Mouse (Mus musculus): ENCODE data around the gene Sept11.
A peak's percentile ranks its signal among the peaks of the same experiment; 100 is the strongest.

Sept11 gene

GRCm38 (mm10) chr5:93127722-93128121 lies 34.5 kb downstream of the Sept11 start:
- no peak for DNase-seq

- DNase-seq = no peak
Observed at GRCm38 (mm10) chr5:93128765-93129164, 35.5 kb downstream of the Sept11 start.

GRCm38 (mm10) chr5:93129953-93130352 lies 36.7 kb downstream of the Sept11 start:
- no peak for DNase-seq

DNA sequence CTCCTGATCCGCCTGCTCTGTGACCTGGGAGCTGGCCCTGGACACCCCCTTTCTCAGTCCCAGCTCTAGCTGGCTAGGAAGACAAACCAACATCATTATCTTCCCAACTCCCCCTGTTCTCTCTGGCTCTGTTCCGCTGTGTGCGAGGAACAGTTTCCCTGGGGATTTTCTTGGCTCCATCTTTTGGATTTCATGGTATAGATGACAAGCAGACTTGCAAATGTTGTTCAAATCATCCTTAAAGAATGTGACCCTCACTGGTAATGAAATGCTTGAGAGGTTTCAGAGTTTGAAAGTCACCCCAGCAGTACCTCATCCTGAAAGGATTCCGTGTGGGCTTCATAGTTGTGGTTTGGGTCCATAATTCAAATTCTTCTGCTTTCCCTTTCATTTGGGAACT lies 38.2 kb downstream of the Sept11 start:
- no peak for DNase-seq

GRCm38 (mm10) chr5:93133445-93134244 lies 40.4 kb downstream of the Sept11 start:
- DNase-seq = no peak

- no peak for DNase-seq
Observed at GRCm38 (mm10) chr5:93135368-93136107, 42.3 kb downstream of the Sept11 start.

GRCm38 (mm10) chr5:93136956-93137586 lies 43.8 kb downstream of the Sept11 start:
- no peak for DNase-seq

GRCm38 (mm10) chr5:93139350-93139749 lies 46.1 kb downstream of the Sept11 start:
- no peak for DNase-seq

- DNase-seq = peak; percentile 83 to 85
Observed at GRCm38 (mm10) chr5:93140747-93141146, 47.5 kb downstream of the Sept11 start.

DNA sequence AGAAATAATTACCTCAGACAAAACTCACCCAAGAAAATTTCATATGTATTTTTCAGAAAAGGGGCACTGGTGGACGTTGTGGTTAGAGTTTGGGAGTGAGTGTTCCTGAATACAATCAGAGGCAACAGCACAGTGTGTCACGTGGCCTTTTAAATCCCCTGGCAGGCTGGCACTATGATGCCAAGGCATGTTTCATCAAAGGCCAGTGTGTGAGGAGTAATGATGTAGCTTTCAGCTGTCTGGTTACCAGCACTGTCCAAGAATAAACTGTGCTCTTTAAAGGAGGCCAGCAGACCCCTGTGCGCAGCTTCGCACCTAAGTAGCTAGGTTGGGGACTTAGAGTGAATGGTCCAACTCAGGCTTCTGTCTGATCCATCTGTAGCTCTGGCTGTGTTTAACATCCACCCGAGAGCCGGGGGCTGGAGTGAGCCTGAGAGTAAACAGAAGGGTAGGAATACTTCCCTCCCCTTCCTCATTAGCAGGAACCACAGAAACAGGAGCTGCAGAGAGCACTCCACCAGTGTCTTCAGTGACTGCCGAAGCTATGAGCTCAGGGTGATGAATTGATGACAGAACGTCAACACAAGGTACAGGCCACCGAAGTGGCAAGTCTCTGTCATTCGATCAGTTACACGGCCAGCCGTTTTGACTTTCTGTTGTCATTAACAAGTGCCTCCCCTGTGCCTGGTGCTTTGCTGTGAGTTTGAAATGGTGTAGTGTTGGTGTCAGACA lies 50.3 kb downstream of the Sept11 start:
- DNase-seq = peak in 1 of 2 experiments; percentile 31

GRCm38 (mm10) chr5:93144874-93145273 lies 51.6 kb downstream of the Sept11 start:
- peak in 1 of 2 experiments; percentile 30 for DNase-seq

GRCm38 (mm10) chr5:93145504-93145903 lies 52.3 kb downstream of the Sept11 start:
- no peak for DNase-seq

DNA sequence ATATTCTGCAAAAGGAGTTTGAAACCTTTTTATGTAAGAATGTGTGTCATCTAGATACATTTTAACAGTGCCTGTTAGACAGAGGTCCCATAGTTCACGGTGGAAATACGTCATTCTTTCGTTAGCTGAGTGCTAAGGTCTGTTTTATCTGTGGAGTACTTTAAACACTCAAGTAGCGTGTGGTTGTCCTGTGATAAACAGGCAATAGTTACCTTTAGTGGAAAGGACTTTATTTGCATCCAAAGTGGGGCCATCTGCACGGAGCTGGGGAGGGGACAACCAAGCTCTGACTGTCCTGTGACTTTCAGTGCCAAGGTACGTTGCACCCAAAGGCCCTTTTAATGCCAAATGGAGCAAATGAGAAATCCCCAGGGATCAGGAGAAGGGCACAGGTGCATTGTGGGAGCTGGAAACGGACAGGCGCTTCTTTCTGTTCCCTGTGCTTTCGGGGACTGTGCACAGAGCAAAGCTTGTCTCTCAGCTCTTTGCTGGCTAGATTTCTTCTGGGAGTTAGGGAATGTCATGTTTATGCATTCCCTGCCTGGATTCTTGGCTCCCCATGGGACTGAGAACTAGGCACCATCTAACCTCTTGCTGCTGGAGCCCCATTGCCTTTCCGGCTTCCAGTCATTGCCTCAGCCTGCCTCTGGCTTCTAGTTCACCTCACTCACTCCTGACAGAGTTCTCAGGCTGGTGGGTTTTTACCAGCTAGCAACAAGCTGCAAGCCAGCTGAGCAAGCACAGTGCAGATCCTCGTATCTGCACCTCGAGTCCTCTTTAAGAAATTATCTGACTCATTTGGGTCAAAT lies 56.9 kb downstream of the Sept11 start:
- no peak for DNase-seq

DNA sequence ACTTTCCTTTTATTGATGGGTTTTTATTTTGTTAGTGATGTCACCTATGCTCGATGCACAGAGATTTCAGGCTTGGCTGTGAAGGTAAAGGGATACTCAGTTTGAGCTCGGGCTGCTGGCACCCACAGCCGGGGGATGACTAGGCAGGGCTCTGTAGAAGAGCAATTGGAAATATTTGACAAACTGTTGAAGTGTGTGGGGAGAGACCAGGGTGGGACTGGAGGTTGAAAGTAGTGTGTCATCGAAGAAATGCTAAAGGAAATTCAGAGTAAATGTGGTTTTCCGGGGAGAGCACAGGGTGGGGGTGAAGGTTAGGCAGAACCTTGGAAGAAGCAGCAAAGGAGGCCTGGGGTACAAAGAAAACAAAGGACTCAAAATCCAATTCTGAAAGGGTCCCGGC lies 58.7 kb downstream of the Sept11 start:
- DNase-seq = no peak

- no peak for DNase-seq
Observed at GRCm38 (mm10) chr5:93152451-93152850, 59.2 kb downstream of the Sept11 start.

GRCm38 (mm10) chr5:93154401-93154800 lies 61.2 kb downstream of the Sept11 start:
- no peak for DNase-seq

- peak; percentile 80 to 82 for DNase-seq
Observed at GRCm38 (mm10) chr5:93163541-93163940, 70.3 kb downstream of the Sept11 start.

DNA sequence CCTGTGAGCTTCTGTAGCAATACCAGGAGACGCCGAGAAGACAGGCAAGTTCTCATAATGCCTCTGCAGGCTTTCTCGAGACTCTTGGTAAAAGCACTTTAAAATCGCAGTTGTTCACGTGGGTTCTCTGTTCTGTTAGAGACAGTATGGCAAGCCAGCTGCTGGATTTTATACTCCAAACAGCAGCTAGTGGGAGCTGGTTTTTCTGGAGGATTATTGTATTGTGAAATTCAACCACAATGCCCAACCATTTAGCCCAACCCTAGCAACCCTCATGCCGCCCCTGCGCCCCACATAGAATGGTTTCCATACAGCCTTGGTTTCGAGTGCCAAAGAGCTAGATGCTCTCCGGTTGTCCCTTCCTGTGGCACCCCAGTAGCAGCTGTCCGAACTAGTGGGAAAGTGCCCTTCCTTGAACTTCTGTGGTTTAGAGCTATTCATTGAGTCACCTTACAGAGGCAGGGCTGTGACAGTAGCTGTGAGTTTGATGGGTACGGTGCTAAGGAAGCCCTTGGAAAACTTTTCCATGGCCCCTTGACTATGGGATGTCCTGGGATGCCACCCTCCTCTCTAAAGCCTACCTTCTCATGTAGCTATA lies 74.8 kb downstream of the Sept11 start:
- DNase-seq = no peak

DNA sequence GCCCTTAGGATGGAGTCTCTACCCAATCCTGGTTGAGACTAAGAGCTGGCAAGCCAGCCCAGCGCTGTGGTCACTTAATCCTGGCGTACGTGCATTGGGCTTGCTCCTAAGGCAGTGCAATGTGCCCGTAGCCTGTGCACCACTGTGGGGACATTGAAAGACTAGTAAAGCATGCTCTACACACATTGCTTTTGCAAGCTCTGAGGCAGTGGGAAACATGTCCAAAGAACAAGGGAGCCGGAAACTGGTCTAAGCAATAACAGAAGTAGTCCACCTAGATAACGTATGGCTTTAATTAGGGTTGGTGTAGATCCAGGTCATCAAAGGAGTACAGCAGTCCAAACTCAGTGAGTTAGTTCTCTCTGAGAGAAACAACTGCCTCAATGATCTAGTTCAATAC lies 75.4 kb downstream of the Sept11 start:
- DNase-seq = no peak

DNA sequence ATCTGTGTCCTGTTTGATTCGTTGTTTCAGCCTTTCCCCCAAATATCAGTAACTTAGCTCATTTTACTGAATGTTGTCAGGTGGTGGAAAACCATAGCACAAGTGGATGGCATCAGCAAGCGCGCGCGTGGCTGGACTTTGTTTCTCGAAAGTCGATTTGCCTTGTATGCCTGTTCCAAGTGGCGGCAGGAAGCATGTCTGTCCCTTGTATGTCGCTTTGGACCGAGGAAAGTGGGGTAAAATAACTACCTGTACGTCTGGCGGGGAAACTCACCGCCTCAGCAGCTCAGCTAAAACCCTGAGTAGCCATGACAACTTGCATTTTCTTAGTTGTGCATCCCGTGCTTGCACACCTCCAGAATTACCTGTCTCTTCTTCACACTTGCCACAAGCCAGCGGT lies 78.2 kb downstream of the Sept11 start:
- no peak for DNase-seq

DNA sequence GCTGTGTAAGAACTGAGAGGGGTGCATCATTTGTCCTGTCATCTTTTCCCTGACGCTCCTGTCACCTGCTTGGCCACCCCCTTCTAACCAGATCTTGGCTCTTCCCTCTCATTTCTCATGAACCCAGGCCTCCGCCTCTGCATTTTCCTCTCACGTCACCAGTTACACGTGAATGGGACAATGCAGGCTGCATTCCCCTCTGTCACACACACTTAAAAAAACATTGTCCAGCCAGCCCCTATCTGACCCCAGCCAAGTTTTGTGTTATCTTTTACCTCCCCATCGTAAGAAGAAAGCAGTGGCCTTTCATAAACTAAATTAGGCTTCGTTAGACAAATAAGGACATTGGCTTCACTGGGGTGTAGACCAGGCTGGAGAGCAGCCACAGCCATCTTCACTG lies 79.3 kb downstream of the Sept11 start:
- no peak for DNase-seq

DNA sequence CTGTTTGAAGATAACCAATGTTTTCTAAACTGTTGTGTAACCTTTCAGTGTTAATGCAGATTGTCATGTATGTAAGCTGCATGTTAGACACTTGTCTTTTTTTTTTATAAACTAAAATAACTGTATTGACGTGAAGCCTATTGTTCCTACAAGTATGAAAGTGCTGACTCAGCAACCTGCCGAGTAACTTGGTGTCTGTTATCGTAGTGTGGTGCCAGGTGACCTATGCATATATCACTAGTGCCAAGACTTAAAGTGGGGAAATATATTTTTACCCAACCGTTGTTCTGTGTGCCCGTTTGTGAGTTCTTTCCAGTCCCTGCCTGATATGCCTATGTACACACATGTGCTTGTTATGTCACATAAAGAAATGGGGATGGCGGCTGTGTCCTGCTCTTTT lies 81.4 kb downstream of the Sept11 start:
- no peak for DNase-seq
